Mouse (Mus musculus) MEL (cell line): Measurements from ENCODE around the gene Bnc2. TPM values are rescaled to one million over a fixed set of nuclear protein-coding genes. Genes with fewer than 3 reads are reported as not detected.

Experiments
- DNase-seq: peaks from one replicate; pipeline ENCODE4 v3.0.0; 2011; ENCODE audit warnings: low read depth, low spot score
- H3K27ac ChIP-seq: 2 replicates; pipeline ENCODE4 v1.5.1; 2012; ENCODE audit warnings: low read depth, mild to moderate bottlenecking, control low read depth, low read length, moderate library complexity; ENCODE audit not compliant: control insufficient read depth
- H3K27me3 ChIP-seq, 2 experiments: fragments of 150-350 bp in 1 of 2; sonication (generic) in 1 of 2; 2 replicates each; pipeline ENCODE4 v1.6.1; 2012; ENCODE audit warnings: low read length in 2 of 2, mild to moderate bottlenecking in 2 of 2, improper control_type of control experiment in 1 of 2, moderate library complexity in 1 of 2; ENCODE audit not compliant: insufficient read depth in 2 of 2, control insufficient read depth in 1 of 2
- H3K36me3 ChIP-seq, 2 experiments: 2 replicates each; pipeline ENCODE4 v1.6.1; 2012 to 2014; ENCODE audit warnings: low read length in 2 of 2, improper control_type of control experiment in 1 of 2, inconsistent platforms in 1 of 2, mild to moderate bottlenecking in 1 of 2; ENCODE audit not compliant: insufficient read depth in 2 of 2, control insufficient read depth in 1 of 2
- H3K4me1 ChIP-seq, 2 experiments: fragments of 150-350 bp in 1 of 2; sonication (generic) in 1 of 2; 2 replicates each; pipeline ENCODE4 v1.6.1; 2012; ENCODE audit warnings: low read length in 2 of 2, improper control_type of control experiment in 1 of 2, mild to moderate bottlenecking in 1 of 2; ENCODE audit not compliant: insufficient read depth in 2 of 2, control insufficient read depth in 1 of 2
- H3K4me3 ChIP-seq, 2 experiments: fragments of 150-350 bp in 1 of 2; sonication (generic) in 1 of 2; 2 replicates each; pipeline ENCODE4 v1.5.1; 2012; ENCODE audit warnings: low read depth in 2 of 2, low read length in 2 of 2, mild to moderate bottlenecking in 2 of 2, moderate library complexity in 2 of 2, control low read depth in 1 of 2, improper control_type of control experiment in 1 of 2; ENCODE audit not compliant: control insufficient read depth in 1 of 2, insufficient read depth in 1 of 2
- H3K79me2 ChIP-seq: 2 replicates; pipeline ENCODE4 v1.6.1; 2012; ENCODE audit warnings: mild to moderate bottlenecking, low read length, moderate library complexity; ENCODE audit not compliant: control insufficient read depth, poor library complexity, insufficient read depth
- H3K9ac ChIP-seq: 2 replicates; pipeline ENCODE4 v1.6.1; 2012; ENCODE audit warnings: low read depth, mild to moderate bottlenecking, control low read depth, low read length, moderate library complexity; ENCODE audit not compliant: control insufficient read depth, poor library complexity, severe bottlenecking
- H3K9me3 ChIP-seq: fragments of 150-350 bp; sonication (generic); replicated peaks from 2 replicates; pipeline ENCODE4 v1.6.1; 2012; ENCODE audit warnings: mild to moderate bottlenecking, low read length, improper control_type of control experiment, moderate library complexity; ENCODE audit not compliant: insufficient read depth
- BHLHE40 ChIP-seq: IDR thresholded peaks from 2 replicates; pipeline ENCODE4 v1.6.1; 2012; ENCODE audit warnings: low read depth, mild to moderate bottlenecking, inconsistent platforms, low read length, improper control_type of control experiment, borderline replicate concordance
- CTCF ChIP-seq, 3 experiments: IDR thresholded peaks in 2 of 3; conservative IDR thresholded peaks in 1 of 3; 2 replicates each; pipeline ENCODE4 v1.5.1; 2011 to 2012; ENCODE audit warnings: low read length in 3 of 3, low read depth in 2 of 3, mild to moderate bottlenecking in 2 of 3, improper control_type of control experiment in 1 of 3, inconsistent platforms in 1 of 3, mixed read lengths in 1 of 3, moderate library complexity in 1 of 3; ENCODE audit not compliant: control insufficient read depth in 1 of 3, insufficient read depth in 1 of 3, poor library complexity in 1 of 3, severe bottlenecking in 1 of 3
- E2F4 ChIP-seq: IDR thresholded peaks from 2 replicates; pipeline ENCODE4 v1.6.1; 2011; ENCODE audit warnings: low read depth, low read length, improper control_type of control experiment, borderline replicate concordance
- ETS1 ChIP-seq: IDR thresholded peaks from 2 replicates; pipeline ENCODE4 v1.6.1; 2012; ENCODE audit warnings: low read depth, mild to moderate bottlenecking, inconsistent platforms, low read length, improper control_type of control experiment, moderate library complexity
- GABPA ChIP-seq: IDR thresholded peaks from 2 replicates; pipeline ENCODE4 v1.6.1; 2012; ENCODE audit warnings: low read depth, mild to moderate bottlenecking, inconsistent platforms, low read length, improper control_type of control experiment, moderate library complexity
- GATA1 ChIP-seq: IDR thresholded peaks from 2 replicates; pipeline ENCODE4 v1.6.1; 2011; ENCODE audit warnings: low read depth, low read length, improper control_type of control experiment
- JUND ChIP-seq: IDR thresholded peaks from 2 replicates; pipeline ENCODE4 v1.6.1; 2011; ENCODE audit warnings: low read depth, mild to moderate bottlenecking, improper control_type of control experiment, low read length
- KAT2A ChIP-seq: conservative IDR thresholded peaks from 2 replicates; pipeline ENCODE4 v1.6.1; 2012; ENCODE audit warnings: low read depth, low read length, improper control_type of control experiment, inconsistent platforms
- MAX ChIP-seq: IDR thresholded peaks from 2 replicates; pipeline ENCODE4 v1.6.1; 2011; ENCODE audit warnings: low read length, improper control_type of control experiment
- MYB ChIP-seq: IDR thresholded peaks from 2 replicates; pipeline ENCODE4 v1.6.1; 2011; ENCODE audit warnings: mild to moderate bottlenecking, low read depth, low read length, improper control_type of control experiment
- NELFE ChIP-seq: IDR thresholded peaks from 2 replicates; pipeline ENCODE4 v1.6.1; 2011; ENCODE audit warnings: low read depth, low read length, improper control_type of control experiment
- POLR2A ChIP-seq, 2 experiments: IDR thresholded peaks; 2 replicates each; pipeline ENCODE4 v1.6.1; 2011 to 2012; ENCODE audit warnings: low read length in 2 of 2, mild to moderate bottlenecking in 2 of 2, control low read depth in 1 of 2, improper control_type of control experiment in 1 of 2, low read depth in 1 of 2, moderate library complexity in 1 of 2; ENCODE audit not compliant: control insufficient read depth in 1 of 2, insufficient read depth in 1 of 2, poor library complexity in 1 of 2
- POLR2AphosphoS2 ChIP-seq: IDR thresholded peaks from 2 replicates; pipeline ENCODE4 v1.6.1; 2011; ENCODE audit warnings: low read length, improper control_type of control experiment
- POLR2AphosphoS5 ChIP-seq: IDR thresholded peaks from 2 replicates; pipeline ENCODE4 v1.6.1; 2012; ENCODE audit warnings: low read depth, borderline replicate concordance, mild to moderate bottlenecking, inconsistent platforms, low read length, moderate library complexity, mixed read lengths
- RAD21 ChIP-seq: IDR thresholded peaks from 2 replicates; pipeline ENCODE4 v1.6.1; 2011; ENCODE audit warnings: mild to moderate bottlenecking, low read depth, low read length, improper control_type of control experiment
- RCOR1 ChIP-seq: IDR thresholded peaks from 2 replicates; pipeline ENCODE4 v1.6.1; 2012; ENCODE audit warnings: low read depth, mild to moderate bottlenecking, inconsistent platforms, low read length, improper control_type of control experiment
- SIN3A ChIP-seq: IDR thresholded peaks from 2 replicates; pipeline ENCODE4 v1.6.1; 2012; ENCODE audit warnings: low read length, improper control_type of control experiment, inconsistent platforms
- SMC3 ChIP-seq: IDR thresholded peaks from 2 replicates; pipeline ENCODE4 v1.6.1; 2011; ENCODE audit warnings: low read depth, low read length, improper control_type of control experiment
- TBP ChIP-seq: IDR thresholded peaks from 2 replicates; pipeline ENCODE4 v1.8.0; 2011; ENCODE audit warnings: low read depth, low read length, improper control_type of control experiment
- ZC3H11A ChIP-seq: IDR thresholded peaks from 2 replicates; pipeline ENCODE4 v1.6.1; 2012; ENCODE audit warnings: low read depth, mild to moderate bottlenecking, inconsistent platforms, low read length, improper control_type of control experiment
- ZNF384 ChIP-seq: IDR thresholded peaks from 2 replicates; pipeline ENCODE4 v1.6.1; 2012; ENCODE audit warnings: low read depth, mild to moderate bottlenecking, inconsistent platforms, low read length, improper control_type of control experiment
- polyA plus RNA-seq, 2 experiments: library from polyadenylated mRNA; stranded (reverse) in 1 of 2; unstranded in 1 of 2; fragments of >175 nt in 1 of 2; fragments of >200 nt in 1 of 2; gene quantifications; 2 replicates each; pipeline versions ENCODE4 v1.2.1 to v1.2.4; 2012; ENCODE audit warnings: low replicate concordance in 2 of 2, low read depth in 1 of 2; ENCODE audit not compliant: insufficient read length in 2 of 2, insufficient read depth in 1 of 2, missing spikeins in 1 of 2
- total RNA-seq: library from RNA; depleted of rRNA; stranded (reverse); fragments of 300-350 nt; gene quantifications from 2 replicates; pipeline ENCODE4 v1.2.3, GENCODE M21; 2012

Gene Bnc2
- total and polyA plus RNA-seq, 3 experiments = not detected

DNA sequence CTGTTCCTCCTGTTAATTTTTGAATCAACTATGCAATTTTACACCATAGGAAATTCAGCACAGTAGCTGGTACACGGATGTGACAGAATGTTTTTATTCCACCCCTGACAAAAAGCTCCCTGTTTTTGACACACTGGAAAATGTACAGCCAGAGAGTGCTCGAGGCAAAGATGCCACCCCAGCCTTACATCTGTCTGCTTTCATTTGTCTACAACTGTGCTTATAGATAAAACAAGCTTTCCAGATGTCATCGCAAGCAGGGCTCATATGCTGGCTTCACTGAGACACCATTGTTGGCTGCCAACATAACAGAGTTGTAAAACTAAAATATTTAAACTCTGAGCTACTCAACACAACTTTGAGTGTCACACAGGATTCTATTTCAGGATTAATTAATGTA lies 343.6 kb downstream of the Bnc2 start:
- no peak for TF ChIP-seq E2F4
- no peak for TF ChIP-seq KAT2A
- TF ChIP-seq SIN3A = no peak
- TF ChIP-seq RCOR1 = no peak
- no peak for TF ChIP-seq MAX
- TF ChIP-seq POLR2AphosphoS2 = no peak
- no peak for TF ChIP-seq BHLHE40
- no peak for TF ChIP-seq GABPA
- TF ChIP-seq CTCF (IDR thresholded peaks at IDR 0.05 in 2 of 3, conservative IDR thresholded peaks at IDR 0.05 in 1 of 3; ENCODE audit: control insufficient read depth in 1 of 3, insufficient read depth in 1 of 3, low read depth in 2 of 3, low read length in 3 of 3, poor library complexity in 1 of 3, severe bottlenecking in 1 of 3) = no peak
- no peak for TF ChIP-seq POLR2AphosphoS5
- no peak for TF ChIP-seq GATA1
- no peak for TF ChIP-seq MYB
- TF ChIP-seq ZNF384 = no peak
- no peak for TF ChIP-seq SMC3
- TF ChIP-seq JUND = no peak
- TF ChIP-seq RAD21 = no peak
- no peak for TF ChIP-seq POLR2A (IDR thresholded peaks at IDR 0.05; ENCODE audit: control insufficient read depth in 1 of 2, insufficient read depth in 1 of 2, low read depth in 1 of 2, low read length in 2 of 2, poor library complexity in 1 of 2)
- H3K27me3 ChIP-seq = no peaks in the 10 kb centered on the region; a peak in 1 of 4 replicates
- no peak overlapping the region for H3K9ac ChIP-seq
- DNase-seq = no peak
- H3K4me3 ChIP-seq = no peak overlapping the region
- no peaks in the 10 kb centered on the region for H3K79me2 ChIP-seq
- H3K36me3 ChIP-seq = no peaks in the 10 kb centered on the region
- H3K4me1 ChIP-seq = no peaks in the 10 kb centered on the region
- no peak overlapping the region for H3K27ac ChIP-seq
- H3K9me3 ChIP-seq = no peaks in the 10 kb centered on the region

DNA sequence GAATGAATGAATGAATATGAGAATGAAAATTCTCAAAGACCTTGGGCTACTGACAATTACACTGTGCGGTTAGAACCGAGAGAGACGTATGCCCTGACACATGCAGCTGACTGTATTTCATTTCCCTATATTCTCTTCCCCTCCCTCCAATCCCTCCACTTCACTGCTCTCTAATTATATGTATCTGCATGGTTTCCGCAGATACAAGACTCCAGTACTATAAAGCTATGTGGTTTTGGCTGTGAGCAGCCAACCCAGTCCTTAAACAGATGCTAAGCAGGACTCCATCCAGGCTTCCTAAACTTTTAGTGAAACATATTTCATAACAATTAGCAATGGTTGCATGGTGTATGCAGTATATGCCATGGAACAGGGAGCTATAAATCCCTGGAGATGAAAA lies 344.6 kb downstream of the Bnc2 start:
- H3K79me2 ChIP-seq = no peaks in the 10 kb centered on the region

More for the DNA sequence above, 344.6 kb downstream of the Bnc2 start:
- DNase-seq = no peak
- Histone ChIP-seq H3K36me3 (no peaks in the 10 kb centered on the region), H3K9me3 (no peaks in the 10 kb centered on the region), H3K27ac (no peak overlapping the region), H3K4me1 (no peaks in the 10 kb centered on the region), H3K9ac (no peak overlapping the region), H3K4me3 (no peak overlapping the region), H3K27me3 (no peaks in the 10 kb centered on the region; a peak in 1 of 4 replicates)
- TF ChIP-seq ETS1 (no peak), JUND (no peak), NELFE (no peak), SIN3A (no peak), TBP (no peak), ZC3H11A (no peak)
